Mouse (Mus musculus): Measurements from ENCODE around the gene En1. TPM values are rescaled to one million over a fixed set of nuclear protein-coding genes. Genes with fewer than 3 reads are reported as not detected.

Gene En1
- total RNA-seq, 2 experiments from 2014 or later: not detected

DNA sequence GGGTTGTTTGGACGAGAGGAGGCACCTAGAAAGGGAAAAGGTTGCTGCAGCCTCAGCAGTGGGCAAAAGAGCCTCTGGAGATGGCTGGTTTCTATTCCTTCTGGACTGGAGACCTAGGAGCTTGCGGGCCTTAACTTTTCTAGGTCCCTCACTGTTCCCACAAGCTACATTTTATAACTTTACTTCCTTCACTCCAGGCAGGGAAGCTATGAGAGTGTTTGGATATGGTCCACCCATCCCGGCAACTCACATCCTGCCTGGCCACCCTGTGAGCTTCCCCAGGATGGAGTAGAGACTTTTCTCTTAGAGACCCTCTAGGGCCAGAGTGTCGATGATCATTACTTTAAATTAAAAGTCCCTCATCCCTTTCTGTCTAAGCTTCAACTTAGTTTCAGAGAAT, 13.3 kb downstream of the En1 start:
- intact Hi-C loops (cut with DNase I): no loop called here
- no peak for DNase-seq

DNA sequence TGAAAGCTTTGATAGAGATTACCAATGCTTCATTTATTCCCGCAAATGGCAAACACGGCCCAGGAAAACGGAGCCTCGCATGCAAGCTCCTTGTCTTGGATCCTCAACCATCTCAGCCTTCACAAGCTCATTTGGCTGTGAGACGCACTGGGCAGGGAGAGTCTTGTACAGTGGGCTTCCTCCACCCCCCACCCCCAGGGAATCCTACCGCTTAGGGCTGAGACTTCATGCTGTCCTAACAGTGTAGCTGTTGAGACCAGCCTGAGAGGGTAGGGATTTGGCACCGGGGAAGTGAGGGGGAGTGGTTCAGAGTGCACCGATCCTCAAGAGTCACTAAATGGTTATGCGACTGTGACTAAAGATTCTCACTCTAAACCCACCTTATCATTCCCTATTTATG, 13.7 kb downstream of the En1 start:
- intact Hi-C loops (cut with DNase I): no loop called here
- no peak for DNase-seq

DNA sequence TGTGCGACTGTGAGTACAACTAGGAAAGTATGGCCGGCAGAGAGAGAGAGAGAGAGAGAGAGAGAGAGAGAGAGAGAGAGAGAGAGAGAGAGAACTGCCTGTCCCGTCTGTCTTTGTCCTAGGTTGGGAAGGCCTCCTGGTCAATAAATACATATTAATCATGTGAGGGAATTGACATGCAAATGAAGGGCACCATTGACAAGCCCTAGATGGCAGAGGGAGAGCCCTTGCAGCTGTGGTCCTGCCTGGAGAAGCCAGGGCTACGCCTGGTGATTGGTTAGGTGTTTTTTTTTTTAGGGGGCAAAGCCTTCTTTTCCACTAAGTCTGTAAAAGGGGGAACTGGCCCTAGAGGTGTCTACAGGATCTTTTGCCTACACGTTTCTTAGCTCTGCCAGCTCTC, 19.2 kb downstream of the En1 start:
- intact Hi-C loops (cut with DNase I): no loop called here

GRCm38 (mm10) chr1:120626930-120627621, 24.9 kb downstream of the En1 start:
- intact Hi-C loops (cut with DNase I): no loop called here
- no peak for DNase-seq

More for the DNA sequence above, 19.2 kb downstream of the En1 start:
- DNase-seq: no peak

DNA sequence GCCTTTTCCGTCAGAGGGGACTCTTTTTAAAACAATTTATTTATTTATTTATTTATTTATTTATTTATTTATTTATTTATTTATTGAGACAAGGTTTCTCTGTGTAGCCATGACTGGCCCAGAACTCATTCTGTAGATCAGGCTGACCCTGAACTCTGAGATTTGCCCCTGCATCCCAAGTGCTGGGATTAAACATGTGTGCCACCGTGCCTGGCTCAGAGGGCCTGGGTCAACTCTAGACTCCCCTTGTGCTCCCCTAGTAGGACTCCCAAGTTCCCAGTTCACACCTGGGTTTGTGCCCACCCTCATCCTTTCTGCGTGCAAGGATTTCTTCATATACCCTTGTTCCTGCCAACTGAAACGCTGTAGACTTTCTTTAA, 25.4 kb downstream of the En1 start:
- no peak for DNase-seq
- intact Hi-C loops (cut with DNase I): no loop called here

- peak in 1 of 2 experiments; percentile 8 for DNase-seq
- intact Hi-C loops (cut with DNase I): no loop called here
Measured at GRCm38 (mm10) chr1:120628821-120629220, 26.6 kb downstream of the En1 start.

DNA sequence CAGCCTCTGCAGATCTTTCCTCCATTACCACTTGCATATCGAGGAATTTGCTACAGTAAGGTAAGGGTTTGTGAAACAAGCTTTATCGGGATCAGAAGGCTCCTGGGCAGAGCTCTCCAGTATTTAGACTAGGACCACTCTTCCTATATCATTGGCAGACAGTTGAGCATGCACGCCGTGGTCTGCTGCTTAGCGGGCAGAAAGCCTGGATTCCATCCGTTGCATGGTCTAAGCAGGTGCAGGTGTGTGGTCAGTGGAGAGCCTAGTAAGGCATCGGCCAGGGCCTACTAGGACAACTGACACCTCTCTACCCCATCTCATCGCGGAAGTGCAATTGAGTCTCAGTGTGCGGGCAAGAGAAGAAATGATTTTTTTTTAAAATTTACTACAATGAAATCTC, 41.2 kb downstream of the En1 start:
- intact Hi-C loops (cut with DNase I): no loop called here
- no peak for DNase-seq

DNA sequence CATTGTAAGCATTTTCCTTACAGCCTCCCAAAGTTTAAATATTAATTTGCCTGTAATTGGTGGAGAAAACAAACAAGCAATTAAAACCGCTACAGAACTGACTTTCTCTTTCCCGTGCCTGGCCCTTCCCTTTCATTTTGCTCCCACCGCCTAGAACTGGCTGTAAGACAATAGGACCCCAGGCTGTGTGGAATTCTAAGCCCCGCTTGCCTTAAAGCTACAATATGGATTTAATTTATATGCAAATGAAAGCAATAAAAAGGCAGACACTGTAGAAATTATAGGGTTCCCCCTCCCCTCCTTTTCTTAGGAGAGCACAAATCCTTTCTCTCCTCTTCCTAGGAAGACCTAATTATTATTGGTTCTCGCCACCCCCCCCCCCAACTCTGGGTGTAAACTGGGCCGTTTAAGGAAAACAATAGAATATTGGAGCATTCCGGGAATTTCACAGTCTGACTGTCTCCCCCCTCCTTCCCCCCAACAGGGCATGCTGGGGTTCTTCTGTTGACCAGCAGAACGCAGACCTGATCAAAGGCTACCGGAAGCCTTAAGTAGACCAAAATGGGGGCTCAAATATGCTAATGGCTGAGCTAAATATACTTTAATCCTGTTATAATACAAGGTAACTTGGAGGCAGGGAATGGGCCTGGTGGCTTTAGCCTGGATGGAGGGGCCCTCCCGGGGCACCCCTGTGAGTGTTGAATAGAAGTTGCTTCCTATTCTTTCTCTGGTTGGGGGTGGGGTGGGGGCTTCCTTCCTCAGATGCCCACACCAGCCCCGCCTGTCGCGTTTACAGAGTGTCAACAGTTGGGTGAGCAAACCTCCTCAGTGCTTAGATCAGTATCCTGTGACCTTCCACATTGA, 41.9 kb downstream of the En1 start:
- no peak for DNase-seq
- intact Hi-C loops (cut with DNase I): no loop called here

DNA sequence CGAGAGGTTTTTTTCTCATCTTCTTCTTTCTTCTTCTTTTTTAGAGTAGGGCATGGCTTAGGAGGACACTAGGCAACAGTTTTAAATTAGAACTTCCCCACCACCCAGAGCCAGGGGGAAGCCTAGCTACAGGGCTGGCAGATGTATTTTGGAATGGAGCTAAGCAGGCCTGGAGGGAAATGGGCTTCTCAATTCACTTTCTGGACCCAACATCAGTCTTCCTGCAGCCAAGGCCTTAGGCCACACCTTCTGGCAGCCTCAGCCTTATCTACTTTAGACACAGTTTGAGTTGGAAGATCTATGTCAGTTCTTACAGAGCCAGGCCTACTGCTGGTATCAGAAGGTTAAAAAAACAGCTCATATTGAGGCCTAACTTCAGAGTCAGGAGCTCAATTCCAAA, 42.5 kb downstream of the En1 start:
- DNase-seq: no peak
- intact Hi-C loops (cut with DNase I): no loop called here

GRCm38 (mm10) chr1:120650068-120650467, 47.9 kb downstream of the En1 start:
- intact Hi-C loops (cut with DNase I): no loop called here
- no peak for DNase-seq

- intact Hi-C loops (cut with DNase I): no loop called here
- no peak for DNase-seq
Measured at GRCm38 (mm10) chr1:120651997-120652396, 49.8 kb downstream of the En1 start.

DNA sequence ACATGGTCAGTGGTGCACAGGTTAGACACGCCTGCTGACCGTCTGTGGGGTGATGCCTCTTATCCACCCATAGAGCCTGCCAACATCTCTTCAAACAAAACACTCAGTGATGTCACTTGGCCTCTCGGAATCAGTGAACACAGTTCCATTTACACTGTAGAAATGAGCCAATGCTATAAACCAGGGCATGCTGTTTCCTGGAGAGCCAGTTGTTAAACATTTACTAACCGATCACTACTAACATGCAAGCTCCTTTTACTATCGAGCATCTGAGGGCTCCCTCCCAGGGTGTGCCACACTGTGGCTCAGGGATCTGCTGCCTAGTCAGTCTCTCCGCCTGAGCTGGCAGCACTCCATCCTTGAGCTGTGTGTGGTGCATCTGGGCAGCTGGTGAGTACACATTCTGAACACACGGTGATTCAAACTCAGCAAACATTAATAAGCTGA, 52.8 kb downstream of the En1 start:
- intact Hi-C loops (cut with DNase I): no loop called here
- DNase-seq: no peak

Other genes with a start within 250 kb of the En1 start
- gene Marco, start 97.4 kb upstream of the En1 start, total RNA-seq (2021): not detected

All from heart, postnatal 10 days (tissue).